In genomic region chr8:88696721-88697641, GRCm38 (mm10) we compare ENCODE assay signal across 7 mouse cellular contexts. TPM values are rescaled to one million over a fixed set of nuclear protein-coding genes. Genes with fewer than 3 reads are reported as not detected.
DNase-seq lines count a peak whose midpoint lies in the region; ATAC-seq lines count a peak whose summit lies in the region.

Gene Cyld (plus strand): TSS chr8:88697028.

- H3K27ac ChIP-seq in intestine, embryonic 15.5 days: peak within 1 kb of the TSS; percentile 77
- H3K27ac ChIP-seq in midbrain, embryonic 10.5 days (replicated peaks): peak within 1 kb of the TSS; percentile 89

- H3K9me3 ChIP-seq in intestine, embryonic 15.5 days: no peaks in the 10 kb centered on the region
- H3K9me3 ChIP-seq in midbrain, embryonic 10.5 days (replicated peaks): no peaks in the 10 kb centered on the region

- no peaks in the 10 kb centered on the region for H3K36me3 ChIP-seq in intestine, embryonic 15.5 days
- no peaks in the 10 kb centered on the region for H3K36me3 ChIP-seq in midbrain, embryonic 10.5 days

- H3K4me2 ChIP-seq in intestine, embryonic 15.5 days (replicated peaks): peak within 1 kb of the TSS; percentile 60

- peak within 1 kb of the TSS; percentile 96 for H3K4me3 ChIP-seq in intestine, embryonic 15.5 days (replicated peaks)
- peak within 1 kb of the TSS; percentile 91 for H3K4me3 ChIP-seq in midbrain, embryonic 10.5 days

- H3K9ac ChIP-seq in intestine, embryonic 15.5 days: peak within 1 kb of the TSS; percentile 66

- no peaks in the 10 kb centered on the region for H3K27me3 ChIP-seq in intestine, embryonic 15.5 days (replicated peaks)
- 0 out of 2 replicates have a peak, but pooled peaks cover 7% of the 10 kb centered on the region for H3K27me3 ChIP-seq in midbrain, embryonic 10.5 days (ENCODE audit: low read depth, poor library complexity, severe bottlenecking)

- ATAC-seq in intestine, embryonic 15.5 days: peak; percentile 99

- under 1% methylated on average over 80 of the region's 80 CpGs for WGBS in intestine, embryonic 15.5 days
- under 1% methylated on average over 79 of the region's 80 CpGs for WGBS in midbrain, embryonic 10.5 days

- intact Hi-C loops in gastrocnemius, postnatal 36 days (cut with DNase I): loop anchor here (5.0 to 10.0 kb wide), 2 partner anchors 70 to 332 kb away; partner anchors contain the start of gene Brd7
- intact Hi-C loops in left cerebral cortex, postnatal 25 days (cut with DNase I): loop anchor here (1.0 kb wide), 1 partner anchor 70 kb away; no protein-coding TSS in a partner anchor

- DNase-seq in adrenal gland, adult 2 months: peak; percentile 99
- peak; percentile 95 for DNase-seq in embryo, embryonic 11.5 days (ENCODE audit: low read depth, low spot score)
- peak; percentile 98 to 99 for DNase-seq in gastrocnemius, postnatal 36 days
- peak; percentile 95 to 100 for DNase-seq in left cerebral cortex, postnatal 25 days (ENCODE audit: low spot score in 2 of 2)
- peak; percentile 99 for DNase-seq in midbrain, embryonic 10.5 days (ENCODE audit: low spot score)
- peak; percentile 96 for DNase-seq in right cerebral cortex, postnatal 4 days

- peaks cover 6% of the 10 kb centered on the region; the same call in 1 of the 2 replicates for H3K4me1 ChIP-seq in intestine, embryonic 15.5 days (replicated peaks)
- H3K4me1 ChIP-seq in midbrain, embryonic 10.5 days: peaks cover 18% of the 10 kb centered on the region

RNA-seq across cellular contexts. Expression of gene Cyld, which starts in this region (rescaled TPM):
- total RNA-seq in adrenal gland, adult 2 months (2021): 10 to 100 TPM; 50.7 to 63.2 TPM
- 5.5 and 6.2 TPM in 2 replicates for polyA plus RNA-seq in adrenal gland, adult 2 months (2012; rRNA removed)
- 10 to 100 TPM; 13.1 to 16.4 TPM for total RNA-seq in gastrocnemius, postnatal 36 days (2021)
- polyA plus RNA-seq in intestine, embryonic 15.5 days (2015; fragmentation: Nextera tagmentation; extraction: Ambion mirVana): 12.6 and 13.8 TPM in 2 replicates
- total RNA-seq in left cerebral cortex, postnatal 25 days (2021): 100 to 1,000 TPM; 105 to 118 TPM
- polyA plus RNA-seq in midbrain, embryonic 10.5 days (2016; fragmentation: Nextera tagmentation; extraction: Ambion mirVana): 9.0 and 11.3 TPM in 2 replicates

Comparison
In these comparisons a context has a peak if more than half of its experiments do, and no peak if none do; other contexts are left out.
1. Peak in every context shown above with its lines: DNase-seq, ATAC-seq, H3K4me3 ChIP-seq and H3K27ac ChIP-seq.